19 mouse cellular contexts compared by ENCODE assay signal in genomic region chr6:52487861-52488260, GRCm38 (mm10).
"Had no signal": no experiment of that assay in that cellular context is flagged by ENCODE, and none has a peak within 500 bp of the region (broad histone marks: within the 10 kb centered on the region; RNA-seq: fewer than 3 reads in every experiment).

No protein-coding gene starts in this region.

- H3K36me3 ChIP-seq: lung, embryonic 15.5 days; midbrain, embryonic 13.5 days; midbrain, embryonic 15.5 days; neural tube, embryonic 13.5 days; neural tube, embryonic 15.5 days had no signal

- H3K4me3 ChIP-seq: lung, embryonic 15.5 days; megakaryocyte, embryonic 14.5 days; midbrain, embryonic 13.5 days; midbrain, embryonic 15.5 days; neural tube, embryonic 13.5 days; neural tube, embryonic 15.5 days had no signal

- DNase-seq: liver, postnatal 0 days; lung, adult 2 months; lung, postnatal 14 days; lung, postnatal 36 days; retina, postnatal 1 day; right cerebral cortex, adult 18-20 months; right cerebral cortex, postnatal 25 days; right cerebral cortex, postnatal 4 days; spleen, adult 18-20 months; thymus, adult 18-20 months; thymus, postnatal 14 days; thymus, postnatal 36 days had no signal

- ATAC-seq: liver, postnatal 0 days; lung, postnatal 0 days; midbrain, embryonic 13.5 days; midbrain, embryonic 15.5 days had no signal

- H3K4me1 ChIP-seq: lung, embryonic 15.5 days; midbrain, embryonic 13.5 days; midbrain, embryonic 15.5 days; neural tube, embryonic 15.5 days had no signal

- H3K27ac ChIP-seq: lung, embryonic 15.5 days; midbrain, embryonic 13.5 days; midbrain, embryonic 15.5 days; neural tube, embryonic 13.5 days; neural tube, embryonic 15.5 days had no signal
